Mouse (Mus musculus) kidney, embryonic 16.5 days (tissue): ENCODE data around the gene Smok3b. TPM values are rescaled to one million over a fixed set of nuclear protein-coding genes. Genes with fewer than 3 reads are reported as not detected.
"Not testable (repeated sequence)": the region's sequence is repeated elsewhere in the genome, so short reads cannot be mapped to it uniquely, and the experiment has no call there.

ENCODE experiments used
- ATAC-seq: fragments of 200-750 bp; cut with Nextera tagmentation; 2 replicates; pipeline ENCODE4 v1.8.0; 2017; ENCODE audit warnings: moderate TSS enrichment; ENCODE audit not compliant: low FRiP score, low TSS enrichment
- H3K27ac ChIP-seq: fragments of 300-500 bp; sonication (generic); 2 replicates; pipeline ENCODE4 v1.5.1; 2014; ENCODE audit warnings: low read length
- H3K27me3 ChIP-seq: fragments of 300-500 bp; sonication (generic); 2 replicates; pipeline ENCODE4 v1.6.1; 2014; ENCODE audit warnings: low read length, control low read depth, mixed read lengths; ENCODE audit not compliant: insufficient read depth
- H3K36me3 ChIP-seq: fragments of 300-500 bp; sonication (generic); 2 replicates; pipeline ENCODE4 v1.6.1; 2014; ENCODE audit warnings: low read length, control low read depth, mixed read lengths; ENCODE audit not compliant: insufficient read depth
- H3K4me1 ChIP-seq: fragments of 300-500 bp; sonication (generic); 2 replicates; pipeline ENCODE4 v1.6.1; 2014; ENCODE audit warnings: low read length, control low read depth, mixed read lengths; ENCODE audit not compliant: insufficient read depth
- H3K4me2 ChIP-seq: fragments of 300-500 bp; sonication (generic); replicated peaks from 2 replicates; pipeline ENCODE4 v1.6.1; 2014; ENCODE audit warnings: low read depth, low read length
- H3K4me3 ChIP-seq: fragments of 300-500 bp; sonication (generic); 2 replicates; pipeline ENCODE4 v1.5.1; 2014; ENCODE audit warnings: mild to moderate bottlenecking, low read length
- H3K9ac ChIP-seq: fragments of 300-500 bp; sonication (generic); replicated peaks from 2 replicates; pipeline ENCODE4 v1.6.1; 2014; ENCODE audit warnings: low read length
- H3K9me3 ChIP-seq: fragments of 300-500 bp; sonication (generic); 2 replicates; pipeline ENCODE4 v1.6.1; 2016; ENCODE audit warnings: low read length, control low read depth
- WGBS: fragments of 180-500 bp; shearing (Covaris S2); extraction: QIAGEN DNeasy Blood & Tissue Kit; methylation state at CpG from one replicate; pipeline ENCODE4 v1.1.7; 2014; 5-methylcytosine and 5-hydroxymethylcytosine counted together
- polyA plus RNA-seq: library from polyadenylated mRNA; unstranded; fragments of >200 nt; fragmentation: Nextera tagmentation; extraction: Ambion mirVana; gene quantifications from 2 replicates; pipeline ENCODE4 v1.2.1, GENCODE M21; 2015

The Smok3b gene
- not detected in 2 replicates for polyA plus RNA-seq

DNA sequence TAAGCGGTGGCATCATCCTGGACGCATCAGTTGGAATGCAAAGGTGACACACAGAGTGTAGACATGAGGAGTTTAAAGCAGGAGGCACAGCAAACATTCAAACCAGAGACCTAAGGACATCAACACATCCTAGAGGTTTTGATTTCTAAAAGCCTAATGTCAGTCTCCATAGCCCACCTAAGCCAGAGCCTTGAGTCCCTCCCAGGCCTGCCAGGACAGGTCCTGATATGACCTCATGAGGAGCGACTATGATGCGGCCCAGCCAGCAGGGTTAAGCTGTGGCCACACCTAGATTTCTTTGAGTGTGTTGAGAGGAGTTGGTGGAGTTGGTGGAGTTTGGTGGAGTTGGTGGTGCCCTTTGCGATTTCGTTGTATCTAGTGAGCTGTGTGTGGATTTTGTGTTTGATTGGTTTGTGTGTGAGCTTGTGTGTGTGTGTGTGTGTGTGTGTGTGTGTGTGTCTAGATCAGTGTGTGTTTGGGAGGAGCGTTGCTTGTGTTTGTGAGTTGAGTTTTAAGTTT, at the start of gene Smok3b, which contains the start of gene Smok3a:
Gene Smok3b (plus strand): TSS at position 469 of the 519 bp plus-strand sequence.
Gene Smok3a (plus strand): TSS at position 301 of the 519 bp plus-strand sequence.
- not testable (repeated sequence) for H3K27me3 ChIP-seq, ATAC-seq

GRCm38 (mm10) chr5:137973161-137973560, 48.1 kb upstream of the Smok3b start:
- H3K9ac ChIP-seq: no peak overlapping the region
- H3K27me3 ChIP-seq: no peaks in the 10 kb centered on the region; the same call in 1 of the 2 replicates
- no peak overlapping the region for H3K4me2 ChIP-seq
- ATAC-seq: no peak
- H3K4me3 ChIP-seq: no peak overlapping the region
- 60% methylated on average over 2 of the region's 2 CpGs for WGBS
- H3K27ac ChIP-seq: no peak overlapping the region
- H3K4me1 ChIP-seq: no peaks in the 10 kb centered on the region
- no peaks in the 10 kb centered on the region for H3K36me3 ChIP-seq
- no peaks in the 10 kb centered on the region for H3K9me3 ChIP-seq

More for the DNA sequence above, at the start of gene Smok3b, which contains the start of gene Smok3a:
- not testable (repeated sequence) for H3K4me1 ChIP-seq, H3K4me2 ChIP-seq, H3K36me3 ChIP-seq, H3K9me3 ChIP-seq, H3K27ac ChIP-seq, H3K4me3 ChIP-seq, H3K9ac ChIP-seq
- WGBS: 85% methylated on average over 3 of the region's 7 CpGs

DNA sequence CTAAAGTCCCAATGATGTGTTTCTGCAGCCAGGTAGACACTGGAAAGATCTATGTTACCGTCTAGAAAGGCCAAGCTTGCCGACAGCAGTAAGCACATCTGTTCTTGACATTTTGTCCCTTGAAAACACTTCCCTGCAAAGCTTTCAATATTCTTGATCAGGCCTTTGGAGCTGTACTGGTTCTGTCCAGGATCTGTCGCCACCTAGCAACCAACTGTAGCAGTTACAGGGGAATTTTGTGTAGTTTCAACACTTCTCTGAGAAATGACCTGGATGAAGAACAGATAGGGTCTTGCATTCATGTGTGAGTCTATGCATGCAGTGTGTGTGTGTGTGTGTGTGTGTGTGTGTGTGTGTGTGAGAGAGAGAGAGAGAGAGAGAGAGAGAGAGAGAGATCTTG, 47.5 kb upstream of the Smok3b start:
- Histone ChIP-seq H3K27ac (no peak overlapping the region), H3K27me3 (no peaks in the 10 kb centered on the region; the same call in 1 of the 2 replicates), H3K4me3 (no peak overlapping the region), H3K4me1 (no peaks in the 10 kb centered on the region), H3K9me3 (no peaks in the 10 kb centered on the region), H3K36me3 (no peaks in the 10 kb centered on the region), H3K4me2 (no peak overlapping the region), H3K9ac (no peak overlapping the region)
- WGBS: 54% methylated on average over 3 of the region's 3 CpGs
- no peak for ATAC-seq

- 65% methylated on average over 3 of the region's 3 CpGs for WGBS
- H3K27ac ChIP-seq: no peak overlapping the region
- no peaks in the 10 kb centered on the region for H3K9me3 ChIP-seq
- H3K4me2 ChIP-seq: no peak overlapping the region
- ATAC-seq: no peak
- H3K36me3 ChIP-seq: no peaks in the 10 kb centered on the region
- no peaks in the 10 kb centered on the region for H3K4me1 ChIP-seq
- no peaks in the 10 kb centered on the region; the same call in 1 of the 2 replicates for H3K27me3 ChIP-seq
- H3K4me3 ChIP-seq: no peak overlapping the region
- no peak overlapping the region for H3K9ac ChIP-seq
Measured at GRCm38 (mm10) chr5:137974724-137975123, 46.5 kb upstream of the Smok3b start.

GRCm38 (mm10) chr5:137975434-137975833, 45.8 kb upstream of the Smok3b start:
- Histone ChIP-seq H3K9me3 (no peaks in the 10 kb centered on the region), H3K9ac (no peak overlapping the region), H3K27ac (no peak overlapping the region), H3K4me1 (no peaks in the 10 kb centered on the region), H3K27me3 (no peaks in the 10 kb centered on the region; the same call in 1 of the 2 replicates), H3K4me3 (no peak overlapping the region), H3K4me2 (no peak overlapping the region), H3K36me3 (no peaks in the 10 kb centered on the region)
- no peak for ATAC-seq
- 50% methylated on average over 1 of the region's 1 CpGs for WGBS

DNA sequence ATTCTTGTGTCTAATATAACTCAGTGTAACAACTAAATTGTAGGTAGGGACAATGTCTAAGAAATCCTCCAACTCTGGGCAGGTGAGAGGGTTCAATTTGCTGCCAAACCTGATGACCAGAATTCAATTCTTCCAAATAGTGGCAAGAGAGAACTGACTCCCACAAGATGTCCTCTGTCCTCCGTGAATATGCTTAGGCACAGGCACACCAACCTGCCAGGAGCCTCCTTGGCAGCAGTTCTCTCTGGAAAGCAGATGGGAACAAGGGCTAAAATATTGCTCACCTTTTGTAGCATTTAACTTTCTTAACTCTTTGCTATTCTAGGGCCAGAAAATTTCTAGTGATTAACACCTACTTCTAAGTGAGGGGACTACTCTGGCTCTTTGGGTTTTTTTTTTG, 43.9 kb upstream of the Smok3b start:
- Histone ChIP-seq H3K4me2 (no peak overlapping the region), H3K27ac (no peak overlapping the region), H3K9me3 (no peaks in the 10 kb centered on the region), H3K36me3 (no peaks in the 10 kb centered on the region), H3K4me1 (no peaks in the 10 kb centered on the region), H3K27me3 (no peaks in the 10 kb centered on the region; the same call in 1 of the 2 replicates), H3K9ac (no peak overlapping the region), H3K4me3 (no peak overlapping the region)
- no peak for ATAC-seq
- 44% methylated on average over 1 of the region's 1 CpGs for WGBS

DNA sequence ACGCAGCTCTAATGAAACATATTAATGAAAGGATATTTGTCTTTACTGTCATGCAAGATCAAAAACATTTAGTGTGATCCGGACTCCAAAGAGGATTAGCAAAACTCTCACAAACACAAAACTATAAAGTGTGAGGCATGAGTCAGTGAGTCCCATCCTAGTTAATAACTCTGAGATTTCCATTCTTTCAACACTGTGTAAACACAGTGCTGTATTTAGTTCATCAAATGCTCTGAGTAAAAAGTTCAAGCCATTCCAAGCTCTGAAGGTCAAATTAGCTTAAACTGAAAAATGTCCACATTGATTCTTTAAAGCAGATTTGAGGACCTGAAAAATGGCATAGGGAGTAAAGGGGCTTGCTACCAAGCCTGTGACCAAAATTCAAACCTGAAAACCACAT, 42.1 kb upstream of the Smok3b start:
- Histone ChIP-seq H3K4me2 (no peak overlapping the region), H3K9ac (no peak overlapping the region), H3K36me3 (no peaks in the 10 kb centered on the region), H3K9me3 (no peaks in the 10 kb centered on the region), H3K27ac (no peak overlapping the region), H3K4me1 (no peaks in the 10 kb centered on the region), H3K4me3 (no peak overlapping the region), H3K27me3 (no peaks in the 10 kb centered on the region; the same call in 1 of the 2 replicates)
- WGBS: 85% methylated on average over 2 of the region's 2 CpGs
- no peak for ATAC-seq

- H3K36me3 ChIP-seq: no peaks in the 10 kb centered on the region
- no peak within 1 kb of the TSS for H3K4me2 ChIP-seq
- no peak within 1 kb of the TSS for H3K27ac ChIP-seq
- H3K4me1 ChIP-seq: no peaks in the 10 kb centered on the region
- no peak within 1 kb of the TSS for H3K9ac ChIP-seq
- no peak for ATAC-seq
- 64% methylated on average over 4 of the region's 4 CpGs for WGBS
- no peaks in the 10 kb centered on the region; the same call in 1 of the 2 replicates for H3K27me3 ChIP-seq
- H3K9me3 ChIP-seq: no peaks in the 10 kb centered on the region
- H3K4me3 ChIP-seq: no peak within 1 kb of the TSS
Measured at GRCm38 (mm10) chr5:137981300-137981699, 39.9 kb upstream of the Smok3b start, which contains the start of gene Azgp1. Azgp1 (plus strand) TSS chr5:137981520.

GRCm38 (mm10) chr5:137986351-137986750, 34.9 kb upstream of the Smok3b start:
- Histone ChIP-seq H3K4me1 (no peaks in the 10 kb centered on the region), H3K4me3 (no peak overlapping the region), H3K27me3 (no peaks in the 10 kb centered on the region), H3K36me3 (no peaks in the 10 kb centered on the region), H3K9ac (no peak overlapping the region), H3K9me3 (0 out of 2 replicates have a peak, but pooled peaks cover 2% of the 10 kb centered on the region), H3K4me2 (no peak overlapping the region), H3K27ac (no peak overlapping the region)
- WGBS: 82% methylated on average over 1 of the region's 1 CpGs
- ATAC-seq: no peak

DNA sequence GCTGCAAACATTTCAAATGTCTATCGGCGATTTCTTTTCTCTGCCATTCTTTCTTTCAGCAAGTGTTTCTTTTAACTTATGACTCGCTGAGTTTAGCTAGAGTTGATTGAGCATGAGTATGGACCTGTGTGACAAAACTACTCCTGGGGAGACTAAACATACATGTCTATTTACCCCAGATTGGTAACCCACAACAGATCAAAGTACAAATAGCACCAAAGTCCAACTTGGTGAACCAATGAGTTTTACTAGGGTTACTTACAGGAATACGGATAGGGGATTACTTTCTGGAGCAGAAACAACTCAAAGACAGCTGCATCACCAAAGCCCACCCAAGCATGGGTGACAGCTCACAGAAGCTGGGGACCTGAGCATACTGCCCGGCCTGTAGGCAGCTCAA, 11.8 kb upstream of the Smok3b start:
- H3K4me1 ChIP-seq: no peaks in the 10 kb centered on the region
- no peaks in the 10 kb centered on the region for H3K36me3 ChIP-seq
- no peak for ATAC-seq
- no peaks in the 10 kb centered on the region for H3K27me3 ChIP-seq
- WGBS: 86% methylated on average over 5 of the region's 5 CpGs
- H3K4me2 ChIP-seq: no peak overlapping the region
- no peak overlapping the region for H3K4me3 ChIP-seq
- H3K9ac ChIP-seq: no peak overlapping the region
- 0 out of 2 replicates have a peak, but pooled peaks cover 6% of the 10 kb centered on the region for H3K9me3 ChIP-seq
- H3K27ac ChIP-seq: no peak overlapping the region
